Mouse (Mus musculus): Measurements from ENCODE around the gene Nbea. TPM values are rescaled to one million over a fixed set of nuclear protein-coding genes. Genes with fewer than 3 reads are reported as not detected.

Gene Nbea
- polyA plus RNA-seq, 1 experiment from 2014 or later: 54.6 TPM

GRCm38 (mm10) chr3:55780120-55781070 lies 403.1 kb downstream of the Nbea start:
- DNase-seq (ENCODE audit: low spot score) (peak; percentile 73), ATAC-seq (peak; percentile 54; the same call in 1 of the 2 replicates)
- Histone ChIP-seq H3K27me3 (replicated peaks; ENCODE audit: control insufficient read depth, insufficient read depth, low read length) (peaks cover 61% of the 10 kb centered on the region), H3K4me3 (ENCODE audit: low read depth, low read length) (peak overlapping the region; percentile 18), H3K4me2 (ENCODE audit: low read length) (peak overlapping the region; percentile 43), H3K36me3 (ENCODE audit: control insufficient read depth, insufficient read depth, low read length) (no peaks in the 10 kb centered on the region), H3K27ac (ENCODE audit: low read depth, low read length) (peak overlapping the region; percentile 28; the same call in 1 of the 2 replicates), H3K9ac (ENCODE audit: low read length) (peak overlapping the region; percentile 26; the same call in 1 of the 2 replicates), H3K9me3 (replicated peaks; ENCODE audit: control insufficient read depth, low read length) (no peaks in the 10 kb centered on the region), H3K4me1 (ENCODE audit: control insufficient read depth, insufficient read depth, low read length) (peaks cover 19% of the 10 kb centered on the region)
- 1% methylated on average over 53 of the region's 53 CpGs for WGBS

DNA sequence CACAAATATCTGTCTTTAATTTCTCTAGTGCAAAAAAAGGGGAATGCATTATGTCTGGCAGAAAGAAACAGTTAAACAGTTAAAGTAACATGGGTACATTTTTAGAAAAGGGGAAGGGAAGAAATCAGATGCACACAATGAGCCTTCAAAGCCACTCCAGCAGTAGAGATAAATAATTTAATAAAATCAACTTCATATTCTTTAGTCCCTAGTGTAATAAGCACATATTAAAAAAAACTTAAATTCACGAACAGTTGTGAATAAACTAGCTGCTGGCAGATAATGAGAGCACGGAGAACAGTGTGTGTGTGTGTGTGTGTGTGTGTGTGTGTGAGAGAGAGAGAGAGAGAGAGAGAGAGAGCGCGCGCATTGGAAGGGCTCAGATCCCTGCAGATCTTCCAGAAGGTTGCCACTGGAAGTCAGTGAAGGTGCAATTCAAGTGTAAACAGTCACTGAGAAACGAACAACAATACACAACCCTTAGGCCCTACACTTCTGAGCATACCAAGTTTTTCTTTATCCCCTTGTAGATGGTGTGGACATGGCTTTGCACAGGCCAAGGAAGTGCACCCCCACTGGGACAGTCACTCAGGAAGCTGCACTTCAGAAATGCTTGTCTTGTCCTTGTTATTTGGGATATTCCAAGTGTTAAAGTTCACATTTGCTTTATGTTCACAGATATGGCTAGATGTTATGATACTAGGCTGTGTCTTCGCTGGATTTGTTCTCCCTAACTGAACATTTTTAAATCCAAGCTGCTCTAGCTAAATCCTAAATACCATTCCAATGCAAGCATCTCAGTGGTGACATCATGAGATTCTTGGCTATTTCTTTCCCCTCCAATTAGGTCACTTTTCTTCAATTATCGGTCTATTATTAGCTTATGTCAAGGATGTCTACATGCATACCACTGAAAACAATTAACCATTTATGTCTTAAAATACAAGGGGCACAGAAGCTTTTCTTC lies 404.5 kb downstream of the Nbea start:
- Histone ChIP-seq H3K4me2 (ENCODE audit: low read length) (no peak overlapping the region), H3K9ac (ENCODE audit: low read length) (no peak overlapping the region), H3K4me1 (ENCODE audit: control insufficient read depth, insufficient read depth, low read length) (peaks cover 19% of the 10 kb centered on the region), H3K9me3 (replicated peaks; ENCODE audit: control insufficient read depth, low read length) (no peaks in the 10 kb centered on the region), H3K27me3 (replicated peaks; ENCODE audit: control insufficient read depth, insufficient read depth, low read length) (peaks cover 55% of the 10 kb centered on the region), H3K36me3 (ENCODE audit: control insufficient read depth, insufficient read depth, low read length) (no peaks in the 10 kb centered on the region), H3K27ac (ENCODE audit: low read depth, low read length) (no peak overlapping the region), H3K4me3 (ENCODE audit: low read depth, low read length) (no peak overlapping the region)
- ATAC-seq: no peak
- 17% methylated on average over 8 of the region's 8 CpGs for WGBS
- DNase-seq (ENCODE audit: low spot score): no peak

GRCm38 (mm10) chr3:55777501-55777900 lies 406.0 kb downstream of the Nbea start:
- peaks cover 39% of the 10 kb centered on the region for H3K27me3 ChIP-seq (replicated peaks; ENCODE audit: control insufficient read depth, insufficient read depth, low read length)
- H3K36me3 ChIP-seq (ENCODE audit: control insufficient read depth, insufficient read depth, low read length): no peaks in the 10 kb centered on the region
- H3K27ac ChIP-seq (ENCODE audit: low read depth, low read length): no peak overlapping the region
- no peak for DNase-seq (ENCODE audit: low spot score)
- 42% methylated on average over 4 of the region's 4 CpGs for WGBS
- no peak for ATAC-seq
- no peak overlapping the region for H3K4me2 ChIP-seq (ENCODE audit: low read length)
- H3K4me3 ChIP-seq (ENCODE audit: low read depth, low read length): no peak overlapping the region
- peaks cover 10% of the 10 kb centered on the region for H3K4me1 ChIP-seq (ENCODE audit: control insufficient read depth, insufficient read depth, low read length)
- no peaks in the 10 kb centered on the region for H3K9me3 ChIP-seq (replicated peaks; ENCODE audit: control insufficient read depth, low read length)
- no peak overlapping the region for H3K9ac ChIP-seq (ENCODE audit: low read length)

DNA sequence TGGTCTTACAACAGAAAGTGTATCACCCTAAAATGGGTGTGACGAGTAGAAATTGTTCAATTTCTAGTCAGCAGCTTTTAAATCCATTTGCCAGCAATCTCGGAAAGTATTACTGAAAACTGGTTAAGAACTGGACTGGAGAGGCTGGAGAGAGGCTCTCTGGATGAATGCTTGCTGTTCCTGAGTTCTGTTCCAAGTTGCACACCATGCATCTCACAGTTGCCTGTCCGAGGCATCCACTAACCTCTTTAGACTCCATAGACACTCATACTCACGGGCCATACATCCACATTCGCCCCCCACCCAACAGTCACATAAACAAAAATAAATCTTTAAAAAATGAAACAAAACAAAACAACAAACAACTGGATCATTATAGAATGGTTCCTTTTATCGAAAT lies 407.7 kb downstream of the Nbea start:
- Histone ChIP-seq H3K27me3 (replicated peaks; ENCODE audit: control insufficient read depth, insufficient read depth, low read length) (peaks cover 26% of the 10 kb centered on the region), H3K36me3 (ENCODE audit: control insufficient read depth, insufficient read depth, low read length) (no peaks in the 10 kb centered on the region), H3K27ac (ENCODE audit: low read depth, low read length) (no peak overlapping the region), H3K9me3 (replicated peaks; ENCODE audit: control insufficient read depth, low read length) (no peaks in the 10 kb centered on the region), H3K4me3 (ENCODE audit: low read depth, low read length) (no peak overlapping the region), H3K9ac (ENCODE audit: low read length) (no peak overlapping the region), H3K4me2 (ENCODE audit: low read length) (no peak overlapping the region), H3K4me1 (ENCODE audit: control insufficient read depth, insufficient read depth, low read length) (peaks cover 6% of the 10 kb centered on the region)
- DNase-seq (ENCODE audit: low spot score) (no peak), ATAC-seq (no peak)
- WGBS: 79% methylated on average over 6 of the region's 6 CpGs

DNA sequence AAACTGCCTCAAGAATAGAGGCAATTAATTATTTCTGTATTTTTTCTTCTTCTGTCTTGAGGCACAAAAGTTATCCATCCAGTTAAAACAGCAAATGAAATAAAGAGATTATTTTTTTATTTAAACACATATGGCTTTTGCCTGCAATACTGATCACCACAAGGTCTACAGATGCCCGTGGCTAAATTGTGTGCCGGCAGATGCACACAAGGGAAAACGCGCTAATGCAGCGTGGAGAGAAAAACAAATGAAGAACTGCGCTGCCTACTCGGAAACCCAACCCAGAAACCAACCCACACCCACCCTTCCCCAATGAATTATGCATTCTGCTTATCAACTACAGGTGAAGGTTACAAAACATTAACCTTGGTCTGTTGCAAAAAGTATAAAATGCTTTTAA lies 408.3 kb downstream of the Nbea start:
- WGBS: 69% methylated on average over 7 of the region's 7 CpGs
- no peak for ATAC-seq

DNA sequence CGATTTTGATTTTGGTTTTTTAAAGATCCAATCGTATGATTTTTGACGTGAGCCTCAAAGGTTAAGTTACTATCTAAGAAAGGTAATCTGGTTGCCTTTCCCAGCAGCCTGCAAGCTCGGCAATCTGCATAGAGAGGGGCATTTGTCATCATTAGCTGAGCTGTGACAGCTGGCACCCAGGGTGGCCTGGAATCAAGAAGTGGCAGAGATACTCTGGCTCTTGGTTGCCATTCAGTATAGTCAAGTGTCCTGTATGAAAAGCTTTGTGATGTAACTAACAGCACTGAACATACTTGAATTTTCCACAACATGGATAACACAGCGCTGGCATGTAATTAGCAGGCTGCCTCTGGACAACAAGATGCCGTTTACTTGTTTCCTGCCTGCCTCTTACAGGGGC lies 409.3 kb downstream of the Nbea start:
- no peaks in the 10 kb centered on the region for H3K9me3 ChIP-seq (replicated peaks; ENCODE audit: control insufficient read depth, low read length)
- DNase-seq (ENCODE audit: low spot score) (no peak), ATAC-seq (peak; percentile 53)
- no peak overlapping the region for H3K9ac ChIP-seq (ENCODE audit: low read length)
- no peak overlapping the region for H3K4me3 ChIP-seq (ENCODE audit: low read depth, low read length)
- no peak overlapping the region for H3K4me2 ChIP-seq (ENCODE audit: low read length)
- H3K27me3 ChIP-seq (replicated peaks; ENCODE audit: control insufficient read depth, insufficient read depth, low read length): peaks cover 15% of the 10 kb centered on the region
- no peaks in the 10 kb centered on the region for H3K36me3 ChIP-seq (ENCODE audit: control insufficient read depth, insufficient read depth, low read length)
- H3K27ac ChIP-seq (ENCODE audit: low read depth, low read length): no peak overlapping the region
- 56% methylated on average over 6 of the region's 6 CpGs for WGBS
- H3K4me1 ChIP-seq (ENCODE audit: control insufficient read depth, insufficient read depth, low read length): no peaks in the 10 kb centered on the region; the same call in none of the 2 replicates

More for the DNA sequence above, 408.3 kb downstream of the Nbea start:
- Histone ChIP-seq H3K36me3 (ENCODE audit: control insufficient read depth, insufficient read depth, low read length) (no peaks in the 10 kb centered on the region), H3K9me3 (replicated peaks; ENCODE audit: control insufficient read depth, low read length) (no peaks in the 10 kb centered on the region), H3K4me3 (ENCODE audit: low read depth, low read length) (no peak overlapping the region), H3K4me1 (ENCODE audit: control insufficient read depth, insufficient read depth, low read length) (peaks cover 2% of the 10 kb centered on the region), H3K4me2 (ENCODE audit: low read length) (no peak overlapping the region), H3K27ac (ENCODE audit: low read depth, low read length) (no peak overlapping the region), H3K27me3 (replicated peaks; ENCODE audit: control insufficient read depth, insufficient read depth, low read length) (peaks cover 20% of the 10 kb centered on the region), H3K9ac (ENCODE audit: low read length) (no peak overlapping the region)
- DNase-seq (ENCODE audit: low spot score): no peak

DNA sequence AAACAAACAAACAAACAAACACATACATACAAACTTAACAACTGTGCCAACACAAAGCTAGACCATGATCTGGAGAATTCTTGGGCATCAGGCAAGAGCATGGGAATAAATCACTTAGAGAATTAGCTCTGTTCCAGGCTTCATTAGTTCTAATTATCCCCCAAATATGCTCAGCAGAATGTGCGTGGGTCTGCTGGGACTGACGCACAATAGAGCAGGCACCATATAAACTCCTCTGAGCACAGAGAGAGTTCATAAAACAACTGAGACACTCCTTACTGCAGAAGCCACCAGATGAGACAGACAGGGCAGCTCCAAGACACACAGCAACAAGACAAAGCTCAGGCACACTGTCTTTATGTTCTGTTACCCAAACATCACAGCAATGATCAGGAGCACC lies 414.2 kb downstream of the Nbea start:
- Histone ChIP-seq H3K36me3 (ENCODE audit: control insufficient read depth, insufficient read depth, low read length) (no peaks in the 10 kb centered on the region), H3K27ac (ENCODE audit: low read depth, low read length) (no peak overlapping the region), H3K4me3 (ENCODE audit: low read depth, low read length) (no peak overlapping the region), H3K9ac (ENCODE audit: low read length) (no peak overlapping the region), H3K4me2 (ENCODE audit: low read length) (no peak overlapping the region), H3K27me3 (replicated peaks; ENCODE audit: control insufficient read depth, insufficient read depth, low read length) (0 out of 2 replicates have a peak, but pooled peaks cover under 1% of the 10 kb centered on the region), H3K4me1 (ENCODE audit: control insufficient read depth, insufficient read depth, low read length) (no peaks in the 10 kb centered on the region), H3K9me3 (replicated peaks; ENCODE audit: control insufficient read depth, low read length) (no peaks in the 10 kb centered on the region)
- ATAC-seq (no peak), DNase-seq (ENCODE audit: low spot score) (no peak)
- 52% methylated on average over 2 of the region's 2 CpGs for WGBS

DNA sequence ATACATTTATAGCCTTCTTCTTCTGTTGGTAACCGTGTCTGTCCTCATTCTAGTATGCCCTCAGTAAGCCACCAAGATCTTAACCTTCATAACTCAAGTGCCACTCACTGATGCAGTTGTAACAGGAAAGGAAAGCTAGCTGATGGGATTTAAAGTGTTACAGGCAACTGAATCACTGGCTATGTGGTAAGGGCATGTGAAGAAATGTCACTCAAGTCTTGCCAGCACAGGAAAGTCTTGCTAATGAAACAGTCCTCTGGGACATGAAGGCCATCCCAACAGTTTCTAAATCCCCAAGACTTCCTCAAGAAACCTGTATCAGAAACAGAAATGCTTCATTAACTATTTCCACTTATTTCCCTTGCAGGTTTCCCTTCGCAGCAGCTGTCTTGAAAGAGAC lies 414.8 kb downstream of the Nbea start:
- ATAC-seq: no peak
- 82% methylated on average over 2 of the region's 2 CpGs for WGBS
- no peak for DNase-seq (ENCODE audit: low spot score)
- Histone ChIP-seq H3K4me1 (ENCODE audit: control insufficient read depth, insufficient read depth, low read length) (no peaks in the 10 kb centered on the region), H3K4me2 (ENCODE audit: low read length) (no peak overlapping the region), H3K9me3 (replicated peaks; ENCODE audit: control insufficient read depth, low read length) (no peaks in the 10 kb centered on the region), H3K36me3 (ENCODE audit: control insufficient read depth, insufficient read depth, low read length) (no peaks in the 10 kb centered on the region), H3K27ac (ENCODE audit: low read depth, low read length) (no peak overlapping the region), H3K9ac (ENCODE audit: low read length) (no peak overlapping the region), H3K27me3 (replicated peaks; ENCODE audit: control insufficient read depth, insufficient read depth, low read length) (peaks cover 7% of the 10 kb centered on the region; the same call in 1 of the 2 replicates), H3K4me3 (ENCODE audit: low read depth, low read length) (no peak overlapping the region)
